Mouse (Mus musculus) left cerebral cortex, postnatal 25 days (tissue): ENCODE results near the gene Pik3r2. TPM values are rescaled to one million over a fixed set of nuclear protein-coding genes. Genes with fewer than 3 reads are reported as not detected.

Experiments
- DNase-seq, 2 experiments: peaks; one replicate each; pipeline ENCODE4 v3.0.0; 2022; ENCODE audit warnings: low spot score in 2 of 2, mixed read lengths in 1 of 2
- intact Hi-C: fragments of 180-260 bp; cut with DNase I; formaldehyde crosslinking; loops from one replicate; pipeline ENCODE4 v1.15.1; 2025
- total RNA-seq, 2 experiments: library from RNA; stranded (reverse); gene quantifications; 2 replicates each; pipeline ENCODE4 v1.2.3; 2021

Pik3r2 gene
- total RNA-seq, 2 experiments from 2014 or later: 150 to 152 TPM

DNA sequence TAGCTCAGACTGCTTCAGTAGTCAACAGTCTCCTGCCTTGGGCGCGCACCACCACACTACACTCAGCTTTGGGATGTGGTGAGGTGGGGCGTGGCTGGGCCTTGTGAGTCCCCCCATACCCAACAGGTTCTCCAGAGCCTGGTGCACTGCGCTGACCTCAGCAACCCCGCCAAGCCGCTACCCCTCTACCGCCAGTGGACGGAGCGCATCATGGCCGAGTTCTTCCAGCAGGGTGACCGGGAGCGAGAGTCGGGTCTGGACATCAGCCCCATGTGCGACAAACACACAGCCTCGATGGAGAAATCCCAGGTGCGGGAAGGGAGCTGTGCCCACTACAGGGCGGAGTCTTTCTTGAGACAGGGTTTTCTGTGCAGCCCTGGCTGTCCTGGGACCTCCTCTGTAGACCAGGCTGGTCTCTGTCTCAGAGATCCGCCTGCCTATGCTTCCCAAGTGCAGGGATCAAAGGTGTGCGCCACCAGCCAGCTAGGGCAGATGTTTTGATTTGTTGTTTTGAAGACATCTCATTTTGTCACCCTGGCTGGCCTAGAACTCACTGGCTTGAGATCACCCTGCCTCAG is 27.3 kb downstream of the Pik3r2 start:
- no peak for DNase-seq

DNA sequence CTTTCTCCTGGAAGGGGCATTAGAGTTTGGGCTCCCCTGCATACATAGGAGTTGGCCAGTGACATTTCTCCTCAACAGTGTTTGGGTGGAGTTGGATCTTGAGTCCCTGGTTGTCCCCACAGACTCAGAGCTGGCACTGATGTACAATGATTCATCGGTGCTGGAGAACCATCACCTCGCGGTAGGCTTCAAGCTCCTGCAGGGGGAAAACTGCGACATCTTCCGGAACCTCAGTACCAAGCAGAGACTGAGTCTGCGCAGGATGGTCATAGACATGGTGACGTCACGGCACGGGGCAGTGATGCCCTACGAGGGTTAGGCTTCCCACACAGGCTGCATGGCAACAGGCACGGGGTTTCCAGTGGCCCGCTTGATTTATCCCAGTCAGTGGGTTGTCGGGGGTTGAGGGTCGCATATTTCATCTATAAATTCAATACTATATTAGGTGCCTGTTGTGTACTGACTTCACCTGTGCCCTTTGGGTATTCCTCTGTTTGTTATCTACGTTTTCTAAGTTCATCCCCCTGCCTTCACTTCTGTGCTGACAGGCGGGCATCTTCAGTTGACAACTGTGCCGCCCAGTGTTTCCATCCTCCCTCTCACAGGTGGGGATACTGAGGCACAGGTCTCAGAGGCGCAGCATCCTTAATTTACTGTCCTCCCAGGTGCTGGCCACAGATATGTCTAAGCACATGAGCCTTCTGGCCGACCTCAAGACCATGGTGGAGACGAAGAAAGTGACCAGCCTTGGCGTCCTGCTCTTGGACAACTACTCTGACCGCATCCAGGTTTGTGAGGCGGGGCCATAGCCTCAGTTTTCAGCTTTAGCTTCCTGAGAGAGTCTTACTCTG is 28.0 kb downstream of the Pik3r2 start:
- DNase-seq: peak in 1 of 2 experiments; percentile 51
- intact Hi-C loops: no loop called here

More for the DNA sequence above, 27.3 kb downstream of the Pik3r2 start:
- intact Hi-C loops: no loop called here

DNA sequence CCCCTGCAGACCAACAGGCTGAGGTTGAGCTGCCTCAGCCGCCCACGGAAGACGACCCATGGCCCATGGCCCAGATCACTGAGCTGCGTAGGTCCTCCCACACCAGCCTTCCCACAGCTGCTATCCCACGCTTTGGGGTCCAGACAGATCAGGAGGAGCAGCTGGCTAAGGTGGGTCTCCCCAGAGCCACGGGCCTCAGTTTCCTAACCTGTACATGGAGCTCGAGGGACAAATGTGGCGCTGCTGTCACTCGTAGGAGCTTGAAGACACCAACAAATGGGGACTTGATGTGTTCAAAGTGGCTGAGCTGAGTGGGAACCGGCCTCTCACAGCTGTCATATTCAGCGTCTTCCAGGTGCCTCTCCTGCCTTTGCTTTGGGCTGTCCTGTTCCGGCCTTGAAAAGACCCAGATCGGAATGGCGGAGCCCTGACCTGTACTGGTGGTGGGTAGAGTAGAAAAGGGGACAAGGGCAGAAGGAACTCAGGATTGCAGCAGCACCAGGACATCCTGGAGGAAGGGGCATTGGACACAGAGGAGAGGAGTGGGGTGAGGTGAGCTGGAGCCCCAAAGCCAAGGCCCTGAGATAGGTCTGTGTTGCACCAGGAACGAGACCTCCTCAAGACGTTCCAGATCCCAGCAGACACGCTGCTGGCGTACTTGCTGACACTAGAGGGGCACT is 29.2 kb downstream of the Pik3r2 start:
- intact Hi-C loops: no loop called here
- DNase-seq: no peak

DNA sequence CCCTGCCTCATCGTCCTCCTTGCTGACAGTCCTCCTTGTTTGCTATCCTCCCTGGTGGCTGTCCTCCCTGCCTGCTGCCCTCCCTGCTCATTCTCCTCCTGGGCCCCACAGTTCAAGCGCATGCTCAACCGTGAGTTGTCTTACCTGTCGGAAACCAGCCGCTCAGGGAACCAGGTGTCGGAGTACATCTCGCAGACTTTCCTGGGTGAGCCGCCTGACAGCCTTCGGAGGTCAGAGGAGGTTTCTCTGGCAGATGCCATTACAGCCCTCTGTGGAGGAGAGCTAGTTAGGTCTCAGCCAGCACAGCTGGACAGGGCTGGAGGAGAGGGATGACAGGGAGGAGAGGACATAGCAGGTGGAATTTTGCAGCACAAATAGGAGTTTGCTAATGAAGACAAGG is 29.8 kb downstream of the Pik3r2 start:
- intact Hi-C loops: no loop called here
- DNase-seq: no peak

DNA sequence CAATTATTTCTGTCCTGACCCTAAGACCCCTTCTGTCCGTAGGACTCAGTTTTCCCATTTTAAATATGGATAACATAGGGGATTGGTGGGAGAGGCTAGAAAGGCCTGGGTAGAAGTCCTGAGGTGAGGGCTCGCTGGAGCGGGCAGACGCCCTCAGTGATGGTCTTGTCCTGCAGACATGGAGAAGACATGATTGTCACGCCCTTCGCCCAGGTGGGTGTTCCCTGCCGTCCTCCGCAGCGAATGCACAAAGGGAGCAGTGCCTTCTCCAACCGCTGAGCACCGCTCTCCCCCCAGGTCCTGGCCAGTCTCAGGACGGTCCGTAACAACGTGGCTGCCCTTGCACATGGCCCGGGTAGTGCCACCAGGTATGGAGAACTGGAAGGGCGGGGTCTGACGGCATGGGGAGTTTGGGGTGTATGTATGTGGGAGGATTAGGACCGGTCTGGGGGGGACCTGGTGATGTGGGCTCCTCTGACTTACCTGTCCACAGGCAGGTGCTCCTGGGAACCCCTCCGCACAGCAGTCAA is 30.8 kb downstream of the Pik3r2 start:
- intact Hi-C loops: no loop called here
- DNase-seq: no peak

DNA sequence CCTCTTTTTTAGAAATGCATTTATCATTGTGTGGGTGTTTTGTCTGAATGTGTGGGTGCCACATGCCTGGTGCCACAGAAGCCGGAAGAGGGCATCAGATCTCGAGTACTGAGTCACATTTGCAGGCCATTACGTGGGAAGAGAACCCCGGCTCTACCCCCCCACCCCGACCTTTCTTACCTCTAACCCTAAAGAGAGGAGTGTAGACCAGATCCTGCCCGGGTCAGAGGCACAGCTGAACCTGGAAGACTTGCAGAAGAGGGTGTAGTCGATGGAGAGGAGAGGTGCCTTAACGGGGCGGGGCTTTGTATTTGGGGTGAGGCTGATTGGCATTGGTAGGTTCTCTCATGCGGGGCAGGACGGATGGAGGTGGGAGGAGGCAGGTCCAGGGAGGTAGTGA is 31.7 kb downstream of the Pik3r2 start:
- DNase-seq: no peak
- intact Hi-C loops: no loop called here

DNA sequence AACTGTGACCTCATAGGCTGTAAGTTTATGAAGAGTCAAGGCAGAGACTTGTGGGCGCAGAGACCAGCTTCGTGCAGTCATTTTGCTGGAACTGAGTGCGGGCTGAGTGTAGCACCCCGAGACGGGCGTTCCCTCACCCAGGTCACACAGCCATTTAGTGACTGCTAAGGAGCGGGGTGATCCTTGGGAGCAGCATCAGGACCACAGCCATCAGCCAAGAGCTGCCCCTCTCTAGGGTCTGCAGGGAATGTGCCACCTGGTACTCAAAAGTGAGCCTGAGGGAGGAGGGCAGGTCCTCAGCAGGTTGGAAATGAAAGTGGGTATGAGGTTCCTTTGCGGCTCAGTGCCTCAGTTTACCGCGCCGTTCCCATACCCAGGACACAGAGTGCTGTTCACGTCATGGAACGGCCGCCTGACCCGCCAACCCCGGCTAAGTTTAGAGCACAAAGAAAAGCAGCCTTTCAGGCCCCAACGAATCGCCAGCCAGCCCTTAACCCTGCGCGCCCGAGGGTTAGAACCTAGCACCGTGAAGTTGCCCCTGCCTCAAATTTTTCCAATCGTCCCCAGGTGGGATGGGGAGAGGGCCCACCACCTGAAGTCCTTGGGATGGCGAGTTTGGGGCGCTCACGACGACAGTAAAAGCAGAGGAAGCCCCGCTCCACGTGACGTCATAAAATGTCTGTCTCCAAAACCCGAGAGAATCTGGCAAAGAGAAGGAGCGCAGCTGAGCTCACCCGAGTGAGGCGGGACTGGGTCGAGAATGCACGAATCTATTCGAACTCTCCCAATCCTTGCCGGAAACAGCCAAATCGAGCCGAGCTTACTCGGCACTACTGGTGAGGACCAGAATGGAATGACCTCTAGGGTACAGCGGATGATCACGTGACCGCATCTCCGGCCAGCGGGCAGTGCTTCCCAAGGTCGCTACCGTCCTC is 32.6 kb downstream of the Pik3r2 start:
- peak in 1 of 2 experiments; percentile 55 for DNase-seq
- intact Hi-C loops: no loop called here

DNA sequence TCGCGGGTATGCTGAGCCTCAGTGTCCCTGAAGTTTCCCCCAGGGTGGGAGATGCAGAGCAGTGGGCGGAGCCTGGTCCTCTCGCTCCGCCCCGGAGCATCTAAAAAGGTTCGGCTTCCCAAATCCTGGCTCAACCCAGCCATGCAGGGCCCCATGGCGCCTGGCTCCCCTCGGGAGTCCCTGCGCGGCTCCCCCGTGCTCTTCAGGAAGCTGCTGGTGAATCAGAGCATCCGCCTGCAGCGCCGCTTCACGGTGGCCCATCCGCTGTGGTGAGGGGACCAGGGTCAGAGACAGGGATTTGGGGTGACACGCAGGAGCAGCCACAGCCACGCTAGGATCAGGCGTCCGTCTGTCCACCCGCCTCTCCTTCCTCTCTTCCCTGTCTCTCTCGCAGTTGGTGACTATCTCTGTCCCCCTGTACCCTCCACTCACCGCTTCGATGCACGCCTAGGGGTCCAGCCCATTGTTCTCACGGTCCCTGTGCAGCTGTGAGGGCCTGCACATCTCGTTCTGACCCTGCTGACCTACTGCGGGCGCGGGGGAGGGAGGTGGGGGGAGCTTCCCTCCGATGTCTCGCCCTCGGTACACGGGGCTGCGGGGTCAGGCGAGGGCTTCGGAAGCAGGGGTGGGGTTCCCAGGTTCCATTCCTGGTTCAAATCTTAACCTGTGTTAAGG is 33.4 kb downstream of the Pik3r2 start:
- DNase-seq: no peak
- intact Hi-C loops: no loop called here

DNA sequence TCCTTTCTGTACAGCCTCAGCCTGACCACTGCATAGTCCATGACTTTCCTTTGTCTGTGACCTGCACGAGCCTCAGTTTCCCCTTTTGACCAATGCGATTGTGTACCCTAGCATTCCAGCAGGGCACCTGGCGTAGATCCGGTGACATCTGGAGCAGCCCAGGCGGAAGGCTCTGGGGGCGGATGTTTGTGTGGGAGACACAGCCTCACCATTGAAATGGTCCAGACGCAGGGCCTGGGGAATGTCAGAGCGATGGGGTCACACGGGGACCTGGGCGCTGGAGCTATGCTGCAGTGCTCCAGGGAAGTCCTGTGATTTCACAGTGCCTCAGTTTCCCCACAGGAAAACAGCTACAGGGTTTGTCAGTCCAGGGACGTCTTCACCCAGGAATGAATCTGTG is 34.3 kb downstream of the Pik3r2 start:
- intact Hi-C loops: no loop called here
- no peak for DNase-seq

DNA sequence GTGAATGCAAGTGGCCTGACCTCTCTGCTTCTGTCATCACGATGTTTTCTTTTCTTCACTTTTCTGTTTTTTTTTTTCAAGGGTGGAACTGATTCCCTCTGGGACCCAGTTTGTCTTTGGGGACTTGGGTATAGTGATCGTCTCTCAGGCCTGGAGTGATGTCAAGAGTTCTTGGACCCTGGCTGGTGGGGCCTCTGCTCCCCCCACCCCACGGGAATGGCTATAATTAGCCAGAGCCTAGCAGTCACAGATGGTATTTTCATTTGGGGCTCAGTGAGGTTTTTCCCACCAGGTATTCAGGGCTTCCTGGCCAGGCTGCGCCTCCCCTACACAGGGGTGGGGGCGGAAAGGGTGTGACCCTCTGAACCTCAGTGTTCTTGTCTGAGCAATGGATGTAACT is 34.9 kb downstream of the Pik3r2 start:
- intact Hi-C loops: no loop called here
- DNase-seq: no peak

DNA sequence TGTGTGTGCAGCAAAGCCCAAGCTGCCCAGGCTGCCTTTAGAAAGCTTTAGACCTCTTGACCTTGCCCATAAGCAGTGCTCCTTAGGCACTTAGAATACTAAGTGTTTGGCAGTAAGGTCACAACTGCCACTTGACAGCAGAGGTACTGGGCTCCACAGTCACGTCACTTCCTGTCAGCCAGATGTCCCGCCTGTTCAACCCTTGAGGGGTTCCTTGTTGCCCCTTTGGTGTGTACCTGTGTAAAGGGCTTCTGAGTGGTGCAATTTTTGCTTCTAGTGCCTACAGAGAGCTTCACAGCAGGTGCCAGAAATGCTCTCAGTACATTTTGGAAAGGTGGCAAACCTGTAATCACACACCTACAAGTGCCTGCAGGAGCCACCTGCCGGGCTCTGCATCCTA is 38.3 kb downstream of the Pik3r2 start:
- no peak for DNase-seq
- intact Hi-C loops: no loop called here

DNA sequence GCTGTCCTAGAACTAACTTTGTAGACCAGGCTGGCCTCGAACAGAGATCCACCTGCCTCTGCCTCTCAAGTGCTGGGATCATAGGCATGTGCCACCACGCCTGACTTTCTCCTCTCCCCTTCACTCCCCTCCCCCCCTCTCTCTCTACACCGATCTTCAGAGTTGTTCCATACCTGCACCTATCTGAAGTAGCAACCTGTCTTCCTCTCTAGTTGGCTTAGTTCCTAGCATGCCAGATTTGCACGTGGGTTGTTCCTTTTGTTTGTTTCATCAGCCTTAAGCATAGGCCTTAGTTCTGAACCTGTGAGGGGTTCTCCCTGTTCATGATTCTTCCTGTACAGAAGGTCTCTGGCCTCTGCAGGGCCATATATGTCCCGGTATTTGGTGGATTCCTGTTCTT is 38.8 kb downstream of the Pik3r2 start:
- intact Hi-C loops: no loop called here
- no peak for DNase-seq

DNA sequence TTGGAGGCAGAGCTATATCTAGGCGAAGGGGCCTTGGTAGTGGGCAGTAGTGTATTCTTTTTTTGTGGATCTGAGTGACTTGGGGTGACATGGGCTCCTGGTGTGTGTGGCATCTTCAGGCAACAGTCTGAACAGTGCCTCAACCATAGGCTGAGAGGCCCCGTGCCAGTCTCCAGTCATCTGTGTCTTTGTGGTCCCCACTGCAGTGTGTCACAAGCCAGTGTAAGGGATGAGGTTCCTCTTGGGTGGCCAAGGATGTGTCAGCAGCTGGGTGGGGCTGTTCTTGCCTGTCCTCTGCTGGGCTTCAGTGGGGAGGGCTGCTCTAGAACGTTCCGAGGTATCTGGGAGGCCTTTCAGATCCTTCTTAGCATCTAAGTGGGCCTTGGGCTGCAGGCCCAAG is 45.6 kb downstream of the Pik3r2 start:
- intact Hi-C loops: no loop called here
- DNase-seq: no peak

DNA sequence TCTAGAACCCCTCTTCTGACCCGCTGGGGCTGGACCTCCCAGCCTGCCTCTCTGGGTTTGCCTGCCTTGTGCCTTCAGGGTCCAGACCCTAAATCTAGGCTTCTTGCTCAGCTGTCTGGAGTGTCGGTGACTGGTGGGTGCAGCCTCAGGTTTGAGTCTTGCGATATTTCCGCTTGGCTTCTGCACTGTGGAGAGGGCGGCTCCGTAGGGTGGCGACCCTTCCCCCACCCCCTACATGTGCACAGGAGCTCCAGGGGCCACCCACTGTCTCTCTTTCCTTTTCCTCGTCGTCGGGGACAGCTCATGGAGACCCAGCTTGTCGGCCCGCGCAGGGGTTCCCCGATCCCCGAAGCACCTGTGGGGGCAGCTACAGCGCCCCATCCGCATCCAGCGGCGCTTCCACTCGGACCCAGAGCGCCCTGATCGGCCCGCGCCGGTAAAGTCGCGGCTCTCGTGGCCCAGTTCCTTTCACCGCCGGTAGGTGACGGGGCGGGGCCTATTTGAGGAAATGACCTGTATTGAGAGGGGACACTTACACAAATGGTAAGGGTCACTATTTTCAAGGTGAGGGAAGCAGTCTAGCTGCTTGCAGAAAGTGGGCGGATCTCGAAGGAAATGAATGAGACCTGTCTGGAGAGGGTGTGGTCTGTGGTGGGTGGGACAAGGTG is 46.6 kb downstream of the Pik3r2 start:
- intact Hi-C loops: no loop called here
- no peak for DNase-seq

DNA sequence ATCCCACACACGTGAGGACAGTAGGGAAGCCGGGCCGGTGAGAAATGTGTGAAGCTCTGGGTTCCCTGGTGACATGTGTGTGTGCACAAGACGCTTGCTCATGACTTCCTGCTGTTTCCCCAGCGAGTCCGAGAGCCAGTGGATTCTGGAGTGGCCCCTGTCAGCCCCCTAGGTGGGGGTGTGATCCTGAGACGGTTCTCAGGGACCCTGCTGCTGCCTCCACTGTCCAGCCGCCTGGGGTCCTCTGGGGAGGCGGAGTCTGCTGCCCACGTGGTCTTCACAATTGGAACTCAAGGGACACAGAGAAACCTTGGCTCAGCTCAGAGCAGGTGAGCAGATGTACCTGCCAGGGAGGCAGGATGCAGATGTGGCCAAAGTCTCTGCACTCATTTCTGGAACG is 49.8 kb downstream of the Pik3r2 start:
- no peak for DNase-seq
- intact Hi-C loops: no loop called here

DNA sequence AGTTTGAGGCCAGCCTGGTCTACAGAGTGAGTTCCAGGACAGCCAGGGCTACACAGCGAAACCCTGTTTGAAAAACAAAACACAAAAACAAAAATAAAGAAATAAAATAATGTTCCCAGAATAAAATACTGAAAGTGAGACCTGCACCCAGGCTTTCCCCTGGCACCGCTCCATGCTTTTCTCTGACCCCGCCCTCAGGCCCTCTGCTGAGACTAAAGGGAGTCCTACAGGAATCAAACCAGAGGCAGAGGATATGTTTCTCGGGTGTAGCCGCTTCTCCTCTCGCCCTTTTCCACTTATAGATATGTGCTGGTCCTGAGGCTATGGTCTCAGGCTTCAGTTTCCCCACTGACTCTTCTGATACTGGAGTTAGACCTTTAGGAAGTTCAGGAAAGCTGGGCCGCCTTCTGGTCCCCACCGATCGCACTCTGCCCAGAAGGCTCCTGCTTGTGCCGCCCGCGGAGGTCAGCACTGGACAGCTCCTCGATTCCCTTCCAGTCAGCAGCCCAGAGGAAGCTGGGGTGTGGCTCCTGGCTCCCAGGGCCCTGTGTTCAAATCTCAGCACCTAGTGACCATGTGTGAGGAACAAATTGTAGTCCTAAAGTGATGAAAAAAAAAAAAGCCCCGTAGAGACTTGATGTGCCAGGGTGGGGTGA is 50.6 kb downstream of the Pik3r2 start:
- no peak for DNase-seq
- intact Hi-C loops: no loop called here

DNA sequence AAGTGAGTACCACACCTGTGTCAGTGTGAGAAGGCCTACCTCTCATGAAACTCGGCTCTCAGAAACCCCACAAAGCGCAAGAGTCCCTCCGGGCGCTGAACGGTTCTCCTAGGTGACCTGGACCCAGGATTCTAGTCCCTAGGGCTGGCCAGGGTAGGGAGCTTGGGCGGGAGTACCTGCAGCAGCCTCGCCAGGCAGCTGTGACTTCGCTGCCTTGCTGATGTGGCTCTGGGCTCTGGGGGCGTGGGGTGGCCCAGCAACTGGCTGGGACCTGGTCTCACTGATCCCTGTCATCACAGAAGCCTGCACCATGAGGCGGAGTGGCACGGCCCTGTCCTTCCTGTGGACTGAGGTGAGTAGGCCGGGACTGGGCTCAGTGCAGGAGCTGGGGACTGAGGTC is 52.3 kb downstream of the Pik3r2 start:
- intact Hi-C loops: no loop called here
- DNase-seq: no peak
